Mouse (Mus musculus) gonadal fat pad, adult 2 months (tissue): ENCODE measurements around the gene Ywhab. TPM values are rescaled to one million over a fixed set of nuclear protein-coding genes. Genes with fewer than 3 reads are reported as not detected.

Experiments
- DNase-seq: peaks from one replicate; pipeline ENCODE4 v3.0.0-alpha.2; 2012; ENCODE audit warnings: low read depth
- polyA plus RNA-seq: library from polyadenylated mRNA; depleted of rRNA; stranded (reverse); fragments of >200 nt; gene quantifications from 2 replicates; pipeline ENCODE4 v1.2.3, GENCODE M21; 2012; rRNA removed

Ywhab gene
- polyA plus RNA-seq, 1 experiment, result 95.3 TPM

DNA sequence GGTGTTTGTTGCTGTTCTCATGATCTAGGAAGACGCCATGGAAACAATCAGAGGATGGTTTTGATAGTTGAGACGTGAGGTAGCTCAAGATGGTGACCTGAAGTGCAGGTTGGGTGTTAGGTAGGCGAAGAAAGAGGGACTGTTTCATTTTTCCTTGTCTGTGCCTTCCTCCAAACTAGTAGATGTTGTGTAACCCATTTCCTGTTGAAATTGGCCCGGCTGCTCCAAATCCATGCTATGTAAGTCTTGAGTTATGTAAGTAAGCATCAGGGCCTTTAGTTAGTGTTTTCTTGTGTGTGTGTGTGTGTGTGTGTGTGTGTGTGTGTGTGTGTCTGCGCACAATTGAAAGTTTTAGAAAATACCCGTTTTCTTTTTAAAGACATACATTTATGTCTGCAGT, 14.5 kb downstream of the Ywhab start:
- DNase-seq, result peak; percentile 50

DNA sequence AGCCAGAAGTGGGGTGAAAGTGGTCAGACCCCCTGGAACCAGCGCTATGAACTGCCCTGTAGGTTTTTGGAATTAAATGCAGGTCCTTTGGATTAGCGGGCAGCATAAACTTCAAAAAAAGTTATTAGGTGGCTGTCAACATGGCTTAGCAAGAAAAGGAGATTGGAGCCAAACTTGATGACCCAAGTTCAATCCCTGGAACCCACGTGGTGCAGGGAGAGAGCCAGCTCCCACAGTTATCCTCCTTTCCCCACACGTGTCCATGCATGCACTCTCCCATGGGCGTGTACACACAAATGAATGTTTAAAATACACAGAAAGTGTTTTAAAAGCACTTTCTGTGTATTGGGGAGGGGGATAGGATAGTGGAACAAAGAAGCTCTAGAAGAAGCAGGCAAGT, 15.7 kb downstream of the Ywhab start:
- no peak for DNase-seq

DNA sequence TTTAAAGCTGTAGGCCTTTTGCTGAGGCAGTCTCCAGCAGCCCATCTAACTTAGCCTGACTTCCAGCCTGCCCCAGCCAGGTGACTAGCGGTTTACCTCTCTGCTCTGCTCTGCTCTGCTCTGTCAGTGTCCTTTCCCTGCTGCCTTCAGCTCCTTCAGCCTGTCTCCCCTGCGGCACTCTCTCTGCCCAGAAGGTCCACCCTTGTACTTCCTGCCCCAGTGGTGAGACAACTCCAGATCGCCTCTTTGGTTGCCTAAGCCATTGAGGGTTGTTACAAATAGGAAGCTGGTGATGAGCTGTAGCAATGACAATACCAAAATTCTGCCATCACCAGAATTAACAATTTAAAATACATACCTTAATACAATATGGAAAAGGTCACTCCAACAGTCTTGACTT, 16.2 kb downstream of the Ywhab start:
- no peak for DNase-seq

DNA sequence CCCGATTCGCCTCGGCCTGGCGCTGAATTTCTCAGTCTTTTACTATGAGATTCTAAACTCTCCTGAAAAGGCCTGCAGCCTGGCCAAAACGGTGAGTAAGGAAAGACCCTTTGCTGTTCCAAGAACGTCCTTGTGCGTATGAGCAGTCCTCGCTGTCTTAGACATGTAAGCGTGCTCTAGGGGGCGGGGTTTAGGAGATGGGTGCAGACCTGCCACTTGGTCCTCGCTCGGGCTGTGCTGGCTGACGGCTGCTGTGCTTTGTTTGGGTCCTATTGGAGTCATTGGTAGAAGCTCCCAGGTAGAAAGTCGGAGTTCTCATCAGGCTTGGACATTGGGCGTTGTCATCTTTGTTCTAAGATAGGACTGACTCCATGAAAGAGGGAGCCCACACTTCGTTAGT, 20.5 kb downstream of the Ywhab start:
- no peak for DNase-seq

DNA sequence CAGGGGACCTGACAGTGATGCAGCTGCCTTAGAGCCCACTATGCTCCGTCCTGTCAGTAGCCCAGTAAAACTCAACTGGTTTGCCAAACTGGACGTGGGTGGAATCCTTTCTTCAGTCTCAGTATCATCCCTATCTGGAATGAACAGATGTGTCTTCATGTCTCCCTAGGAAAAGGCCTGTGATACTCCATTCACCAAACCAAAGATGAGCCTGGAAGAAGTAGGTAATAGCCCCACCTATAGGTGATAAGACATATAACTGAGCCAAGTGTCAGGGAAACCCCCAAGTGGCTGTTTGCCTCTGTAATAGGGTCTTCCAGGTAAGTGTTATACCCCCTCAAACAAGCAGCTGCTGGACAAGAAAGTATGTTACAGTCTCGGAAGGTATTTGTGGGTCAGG, 24.1 kb downstream of the Ywhab start:
- no peak for DNase-seq

DNA sequence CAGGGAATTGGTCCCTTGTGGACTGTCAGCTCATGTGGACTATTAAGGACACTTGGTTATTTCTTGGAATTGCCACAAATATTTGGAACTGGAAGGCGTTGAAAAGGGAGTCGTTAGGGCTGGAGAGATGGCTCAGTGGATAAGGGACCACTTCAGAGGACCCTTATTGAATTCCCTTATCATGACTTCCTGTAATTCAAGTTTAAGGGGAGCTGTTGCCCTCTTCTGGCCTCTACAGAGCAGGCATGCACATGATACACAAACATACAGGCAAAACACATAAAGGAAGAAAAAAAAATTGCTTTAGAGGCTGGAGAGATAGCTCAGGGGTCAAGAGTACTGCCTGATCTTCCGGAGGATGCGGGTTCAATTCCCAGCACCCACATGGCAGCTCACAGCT, 25.2 kb downstream of the Ywhab start:
- DNase-seq, result no peak

DNA sequence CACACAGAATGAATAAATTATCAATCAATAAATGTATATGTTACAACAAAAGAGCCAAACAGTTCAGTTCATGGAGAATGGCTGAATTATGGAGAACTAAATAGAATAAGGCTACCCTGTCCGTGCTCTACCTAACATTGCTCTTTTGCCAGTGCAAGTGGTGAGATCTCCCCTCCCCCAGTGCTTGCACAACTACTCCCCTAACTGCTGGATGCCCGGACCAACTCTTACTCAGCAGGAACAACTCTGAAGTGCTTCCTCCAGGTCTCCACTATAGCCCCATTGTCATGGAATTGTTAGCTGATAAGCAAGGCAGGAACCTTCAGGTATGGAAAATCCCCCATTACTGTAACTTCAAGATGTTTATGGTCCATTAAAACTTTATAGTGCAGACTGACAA, 27.3 kb downstream of the Ywhab start:
- DNase-seq, result no peak

DNA sequence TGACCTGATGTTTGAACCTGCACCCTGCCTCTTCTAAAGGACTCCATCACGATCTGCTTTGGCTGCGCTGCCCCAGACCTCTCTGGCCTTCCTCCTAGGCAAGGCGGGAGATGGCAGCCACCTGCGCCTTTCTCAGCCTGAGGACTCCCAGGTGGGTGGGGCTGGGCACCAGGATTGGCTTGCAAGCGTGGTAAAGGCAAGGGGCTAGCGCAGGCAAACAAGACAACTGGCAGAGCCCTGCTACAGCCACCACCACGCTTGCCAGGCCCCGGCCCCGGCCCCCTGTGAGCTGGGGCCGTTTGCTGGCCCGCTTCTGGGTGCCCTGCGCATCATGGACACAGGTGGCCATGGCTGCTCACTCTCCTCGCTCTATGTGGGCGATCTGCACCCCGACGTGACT, 30.4 kb downstream of the Ywhab start, which contains the start of gene Pabpc1l:
Gene Pabpc1l, plus strand, starts transcription at position 301 of the 400 bp plus-strand sequence.
- no peak for DNase-seq

DNA sequence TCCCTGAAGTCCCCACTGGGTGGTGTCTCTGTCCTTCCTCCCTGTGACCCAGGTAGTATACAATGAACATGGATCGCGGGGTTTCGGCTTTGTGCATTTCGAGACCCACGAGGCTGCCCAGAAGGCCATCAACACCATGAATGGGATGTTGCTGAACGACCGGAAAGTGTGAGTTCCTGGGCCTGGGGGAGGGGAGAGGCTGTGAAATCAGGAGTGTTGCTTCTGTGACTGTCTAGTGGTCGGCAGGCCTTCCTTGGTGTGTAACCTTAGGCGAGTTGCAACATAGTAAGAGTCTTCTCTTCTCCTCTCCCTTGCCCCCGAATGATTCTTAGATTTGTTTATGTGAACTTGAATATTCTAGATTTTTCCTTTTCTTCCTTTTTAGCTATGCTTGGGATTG, 36.4 kb downstream of the Ywhab start:
- DNase-seq, result no peak

DNA sequence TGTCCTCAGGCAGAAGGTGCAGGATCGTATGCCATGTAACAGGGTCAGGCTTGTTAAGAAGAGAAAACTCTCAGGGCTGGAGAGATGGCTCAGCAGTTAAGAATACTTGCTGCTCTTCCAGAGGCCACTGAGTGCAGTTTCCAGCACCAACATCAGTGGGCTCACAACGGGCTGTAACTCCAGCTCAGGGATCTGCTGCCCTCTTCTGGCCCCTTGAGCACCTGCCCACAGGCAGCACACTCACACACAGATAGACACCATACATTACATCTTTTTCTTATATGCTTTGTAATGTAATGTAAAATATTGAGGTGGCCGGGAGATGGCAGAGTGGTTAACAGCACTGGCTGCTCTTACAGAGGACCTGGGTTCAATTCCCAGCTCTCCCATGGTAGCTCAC, 38.2 kb downstream of the Ywhab start:
- no peak for DNase-seq

DNA sequence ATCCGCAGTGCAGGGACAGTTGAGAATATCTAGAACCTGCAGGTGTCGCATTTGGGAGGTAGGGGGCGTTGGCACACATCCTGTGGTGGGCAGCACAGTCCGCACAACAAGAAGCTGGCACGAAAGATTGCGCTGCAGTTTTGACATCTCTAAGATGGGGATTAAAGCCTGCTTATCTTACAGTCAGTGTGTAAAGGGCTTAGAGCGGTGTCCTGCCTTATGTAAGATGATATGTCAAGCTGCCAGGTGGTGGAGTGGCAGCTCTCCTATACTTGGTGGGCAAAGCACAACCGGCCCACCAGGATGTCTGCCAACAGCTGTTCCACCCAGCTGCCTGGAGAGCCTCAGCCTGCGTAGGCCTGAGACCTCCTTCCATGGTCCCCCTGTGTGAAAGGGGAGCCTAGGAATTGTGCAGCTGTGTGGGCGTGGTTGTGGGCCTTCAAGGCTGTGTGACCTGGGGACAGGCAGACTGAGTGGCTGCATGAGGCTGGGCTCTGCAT, 41.8 kb downstream of the Ywhab start:
- no peak for DNase-seq

DNA sequence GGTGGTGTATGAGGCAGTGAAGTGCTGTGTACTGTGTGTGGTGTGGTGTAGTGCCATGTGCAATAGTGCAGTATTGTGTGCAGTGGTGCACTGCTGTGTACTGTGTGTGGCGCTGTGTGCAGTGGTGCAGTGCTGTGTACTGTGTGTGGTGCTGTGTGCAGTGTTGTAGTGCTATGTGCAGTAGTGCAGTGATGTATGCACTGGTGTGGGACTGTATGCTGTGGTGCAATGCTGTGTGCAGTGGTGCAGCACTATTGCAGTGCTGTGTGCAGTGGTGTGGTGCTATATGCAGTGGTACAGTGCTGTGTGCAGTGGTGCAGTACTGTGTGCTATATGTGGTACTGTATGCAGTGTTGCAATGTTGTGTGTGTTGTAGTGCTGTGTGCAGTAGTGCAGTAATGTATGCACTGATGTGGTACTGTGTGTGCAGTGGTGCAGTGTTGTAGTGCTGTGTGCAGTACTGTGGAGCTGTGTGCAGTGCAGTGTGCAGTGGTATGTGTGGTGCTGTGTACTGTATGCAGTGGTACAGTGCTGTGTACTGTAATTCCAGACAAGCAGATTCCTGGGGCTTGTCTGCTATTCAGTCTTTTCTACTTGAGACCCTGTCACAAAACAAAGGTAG, 43.8 kb downstream of the Ywhab start:
- no peak for DNase-seq

DNA sequence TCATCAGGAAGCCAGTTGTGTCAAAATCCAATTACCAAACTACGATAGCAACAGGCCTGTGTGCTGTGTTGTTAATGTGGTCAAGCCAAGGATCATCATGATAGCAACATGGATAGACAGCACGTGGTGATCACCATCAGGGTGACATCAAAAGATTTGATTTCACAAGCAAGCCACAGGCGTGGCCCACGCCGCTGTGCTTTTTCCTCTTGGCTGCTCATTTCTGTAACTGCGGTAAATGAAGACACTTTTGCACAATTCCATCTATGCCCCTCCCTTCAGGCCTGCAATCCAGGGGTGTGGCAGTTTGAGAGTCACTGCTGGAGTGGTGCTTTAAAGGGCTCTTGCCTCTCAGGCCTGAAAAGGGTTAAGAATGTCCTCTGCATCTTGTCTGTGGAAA, 46.2 kb downstream of the Ywhab start:
- no peak for DNase-seq

DNA sequence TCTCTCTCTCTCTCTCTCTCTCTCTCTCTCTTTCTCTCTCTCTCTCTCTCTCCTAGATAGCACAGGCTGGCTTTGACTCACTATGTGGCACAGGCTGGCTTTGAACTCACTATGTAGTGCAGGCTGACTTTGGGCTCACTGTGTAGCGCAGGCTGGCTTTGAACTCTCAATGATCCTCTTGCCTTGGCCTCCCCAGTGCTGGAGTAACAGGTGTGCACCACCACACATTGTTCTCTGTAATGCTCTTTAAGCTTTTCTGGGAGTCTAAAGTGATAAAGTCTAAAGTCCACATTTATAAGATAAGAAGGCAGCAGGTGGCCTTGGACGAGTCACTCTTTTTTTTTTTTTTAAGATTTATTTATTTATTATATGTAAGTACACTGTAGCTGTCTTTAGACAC, 46.8 kb downstream of the Ywhab start:
- no peak for DNase-seq

DNA sequence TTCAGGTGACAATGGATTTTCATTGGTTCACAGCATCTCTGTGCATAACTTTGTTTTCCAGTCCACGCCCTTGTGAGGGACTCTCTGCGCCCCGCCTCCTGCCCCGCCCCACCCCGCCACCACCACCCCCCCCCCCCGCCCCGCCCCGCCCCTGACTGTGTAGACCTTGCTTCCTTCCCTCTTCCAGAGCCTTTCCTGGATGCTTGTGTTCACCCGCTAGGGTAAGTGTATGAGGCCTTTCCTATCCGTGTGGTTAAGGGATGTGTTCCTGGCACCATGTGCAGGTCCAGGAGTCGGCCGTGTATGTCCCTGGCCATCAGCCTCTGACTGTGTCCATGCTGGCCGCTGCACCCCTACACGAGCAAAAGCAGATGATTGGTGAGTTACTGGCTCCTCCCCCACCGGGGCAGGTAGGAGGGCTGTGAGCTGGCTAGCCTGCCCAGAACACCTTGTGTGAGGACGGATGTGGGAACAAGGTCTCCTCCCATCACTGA, 52.5 kb downstream of the Ywhab start:
- no peak for DNase-seq

DNA sequence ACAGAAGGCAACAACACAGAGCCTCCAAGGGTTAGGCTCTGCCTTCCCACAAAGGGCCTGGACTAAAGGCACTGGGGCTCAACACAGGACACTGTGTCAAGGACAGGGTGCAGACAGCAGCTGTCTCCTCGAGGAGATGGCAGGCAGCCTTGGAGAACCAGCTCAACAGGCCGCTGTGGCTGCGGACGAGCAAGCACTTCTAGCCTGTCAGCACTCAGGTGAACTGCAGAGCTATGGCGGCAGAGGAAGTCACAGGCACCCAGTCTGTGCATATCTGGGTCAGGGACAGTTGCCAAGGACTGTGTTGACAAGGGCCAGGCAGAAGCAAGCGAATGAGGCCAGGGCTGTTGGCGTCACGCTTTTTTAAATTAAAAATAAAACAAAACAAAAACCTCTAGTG, 59.0 kb downstream of the Ywhab start:
- no peak for DNase-seq

DNA sequence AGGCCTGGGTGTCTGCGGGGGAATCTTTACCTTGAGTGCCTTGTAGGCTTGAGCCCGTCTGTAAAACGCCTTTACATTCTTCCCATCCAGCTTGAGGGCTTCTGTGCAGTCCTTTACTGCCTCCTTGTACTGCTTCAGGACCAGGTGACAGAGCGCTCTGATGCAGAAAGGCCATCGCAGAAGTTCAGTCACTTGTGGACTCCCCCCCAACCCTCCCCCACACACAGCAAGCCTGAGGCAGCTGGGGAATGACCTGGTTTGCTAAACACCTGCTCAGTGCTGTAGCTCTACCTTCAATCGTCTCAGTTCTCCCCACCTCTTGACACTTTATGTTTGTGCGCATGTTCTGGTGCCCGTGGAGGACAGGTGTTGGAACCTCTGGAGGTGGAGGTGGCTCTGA, 59.9 kb downstream of the Ywhab start:
- no peak for DNase-seq

DNA sequence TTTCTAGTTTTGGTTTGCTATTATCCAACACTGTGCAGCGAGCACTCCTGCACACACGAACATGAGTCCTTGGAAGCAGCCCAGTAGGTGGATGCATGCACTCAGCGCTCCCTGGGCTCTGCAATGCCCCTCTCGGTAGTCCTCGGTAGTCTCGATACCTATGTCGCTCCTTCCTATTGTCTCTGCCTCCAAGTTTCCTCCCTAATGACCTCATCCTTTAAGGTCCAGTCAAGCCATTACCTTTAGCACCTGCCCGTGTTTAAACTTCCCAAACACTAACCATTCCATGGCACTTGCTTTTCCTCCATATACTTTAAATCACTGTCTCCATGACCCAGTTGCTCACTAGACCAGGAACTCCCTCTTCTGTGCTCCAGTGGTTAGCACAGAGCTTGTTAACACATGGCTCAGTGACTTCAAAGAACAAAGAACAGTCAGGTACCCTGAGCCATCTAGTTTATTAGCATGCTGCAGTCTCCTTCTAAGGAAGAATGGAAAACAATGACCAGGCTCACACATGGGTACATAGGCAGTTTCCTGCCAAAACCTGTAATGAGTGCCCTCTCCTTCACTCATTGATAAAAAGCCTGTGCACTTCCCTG, 65.0 kb downstream of the Ywhab start:
- no peak for DNase-seq

Other genes starting within 250 kb of the Ywhab start
- 3.4 and 3.8 TPM in 2 replicates for gene Ada, start 244.7 kb upstream of the Ywhab start, polyA plus RNA-seq
- gene Ccn5, start 174.1 kb upstream of the Ywhab start, polyA plus RNA-seq, result 11.9 and 19.9 TPM in 2 replicates
- gene Kcnk15, start 141.3 kb upstream of the Ywhab start, polyA plus RNA-seq, result not detected in 2 replicates
- 0.96 and 1.2 TPM in 2 replicates for gene Rims4, start 76.3 kb upstream of the Ywhab start, polyA plus RNA-seq
- 24.0 and 36.7 TPM in 2 replicates for gene Pabpc1l, start 30.5 kb downstream of the Ywhab start, polyA plus RNA-seq
- gene Stk4, start 75.4 kb downstream of the Ywhab start, polyA plus RNA-seq, result 15.0 and 16.1 TPM in 2 replicates
- gene Tomm34, start 76.2 kb downstream of the Ywhab start, polyA plus RNA-seq, result 46.7 and 59.2 TPM in 2 replicates
- gene Kcns1, start 176.2 kb downstream of the Ywhab start, polyA plus RNA-seq, result 0.46 and 2.2 TPM in 2 replicates
- 0.07 TPM in 1 of 2 replicates, not detected in the other for gene Wfdc5, start 187.8 kb downstream of the Ywhab start, polyA plus RNA-seq
- gene Wfdc12, start 195.6 kb downstream of the Ywhab start, polyA plus RNA-seq, result 0.81 TPM in 1 of 2 replicates, not detected in the other
- gene Wfdc15a, start 205.2 kb downstream of the Ywhab start, polyA plus RNA-seq, result 0.63 and 1.6 TPM in 2 replicates
- 420 and 765 TPM in 2 replicates for gene Wfdc15b, start 226.7 kb downstream of the Ywhab start, polyA plus RNA-seq
- gene Svs2, start 243.5 kb downstream of the Ywhab start, polyA plus RNA-seq, result 4.1 TPM in 1 of 2 replicates, not detected in the other